Mouse (Mus musculus): ENCODE measurements around the gene Melk. TPM values are rescaled to one million over a fixed set of nuclear protein-coding genes. Genes with fewer than 3 reads are reported as not detected.

Melk gene
- polyA plus RNA-seq, 1 experiment from 2014 or later, result 11.0 TPM

GRCm38 (mm10) chr4:44335006-44335405 is 34.3 kb downstream of the Melk start:
- H3K36me3 ChIP-seq (ENCODE audit: control insufficient read depth, insufficient read depth, low read length), result no peaks in the 10 kb centered on the region
- TF ChIP-seq EP300 (optimal IDR thresholded peaks at IDR 0.05) (no peak), CTCF (IDR thresholded peaks at IDR 0.05; ENCODE audit: low read depth) (no peak)
- H3K9me3 ChIP-seq (ENCODE audit: control insufficient read depth, low read length), result no peaks in the 10 kb centered on the region
- ATAC-seq (ENCODE audit: low FRiP score, low TSS enrichment) (no peak), DNase-seq (ENCODE audit: low spot score) (no peak)
- no peak overlapping the region for H3K4me3 ChIP-seq (ENCODE audit: low read depth, low read length)
- H3K4me1 ChIP-seq (replicated peaks; ENCODE audit: control insufficient read depth, insufficient read depth), result no peaks in the 10 kb centered on the region
- no peak overlapping the region for H3K4me2 ChIP-seq (replicated peaks; ENCODE audit: low read depth)
- no peak overlapping the region for H3K27ac ChIP-seq (replicated peaks)
- 93% methylated on average over 8 of the region's 8 CpGs for WGBS
- H3K9ac ChIP-seq (ENCODE audit: low read length), result no peak overlapping the region
- no peaks in the 10 kb centered on the region for H3K27me3 ChIP-seq (ENCODE audit: control insufficient read depth, insufficient read depth, low read length)

- Histone ChIP-seq H3K4me2 (replicated peaks; ENCODE audit: low read depth) (no peak overlapping the region), H3K9me3 (ENCODE audit: control insufficient read depth, low read length) (no peaks in the 10 kb centered on the region), H3K27ac (replicated peaks) (no peak overlapping the region), H3K4me3 (ENCODE audit: low read depth, low read length) (no peak overlapping the region), H3K9ac (ENCODE audit: low read length) (no peak overlapping the region), H3K4me1 (replicated peaks; ENCODE audit: control insufficient read depth, insufficient read depth) (no peaks in the 10 kb centered on the region), H3K36me3 (ENCODE audit: control insufficient read depth, insufficient read depth, low read length) (no peaks in the 10 kb centered on the region), H3K27me3 (ENCODE audit: control insufficient read depth, insufficient read depth, low read length) (no peaks in the 10 kb centered on the region)
- DNase-seq (ENCODE audit: low spot score) (no peak), ATAC-seq (ENCODE audit: low FRiP score, low TSS enrichment) (no peak)
- no peak for TF ChIP-seq CTCF (IDR thresholded peaks at IDR 0.05; ENCODE audit: low read depth)
- TF ChIP-seq EP300 (optimal IDR thresholded peaks at IDR 0.05), result no peak
- WGBS, result 76% methylated on average over 7 of the region's 7 CpGs
These were observed 61.0 kb downstream of the Melk start for GRCm38 (mm10) chr4:44361670-44362069.

GRCm38 (mm10) chr4:44363434-44364013 is 62.8 kb downstream of the Melk start:
- WGBS, result 75% methylated on average over 12 of the region's 12 CpGs
- no peak for TF ChIP-seq CTCF (IDR thresholded peaks at IDR 0.05; ENCODE audit: low read depth)
- TF ChIP-seq EP300 (optimal IDR thresholded peaks at IDR 0.05), result no peak
- DNase-seq (ENCODE audit: low spot score), result no peak
- no peaks in the 10 kb centered on the region for H3K27me3 ChIP-seq (ENCODE audit: control insufficient read depth, insufficient read depth, low read length)
- no peak overlapping the region for H3K4me3 ChIP-seq (ENCODE audit: low read depth, low read length)
- ATAC-seq (ENCODE audit: low FRiP score, low TSS enrichment), result no peak
- no peak overlapping the region for H3K27ac ChIP-seq (replicated peaks)
- no peaks in the 10 kb centered on the region for H3K4me1 ChIP-seq (replicated peaks; ENCODE audit: control insufficient read depth, insufficient read depth)
- no peak overlapping the region for H3K9ac ChIP-seq (ENCODE audit: low read length)
- no peak overlapping the region for H3K4me2 ChIP-seq (replicated peaks; ENCODE audit: low read depth)
- H3K9me3 ChIP-seq (ENCODE audit: control insufficient read depth, low read length), result no peaks in the 10 kb centered on the region
- no peaks in the 10 kb centered on the region for H3K36me3 ChIP-seq (ENCODE audit: control insufficient read depth, insufficient read depth, low read length)

DNA sequence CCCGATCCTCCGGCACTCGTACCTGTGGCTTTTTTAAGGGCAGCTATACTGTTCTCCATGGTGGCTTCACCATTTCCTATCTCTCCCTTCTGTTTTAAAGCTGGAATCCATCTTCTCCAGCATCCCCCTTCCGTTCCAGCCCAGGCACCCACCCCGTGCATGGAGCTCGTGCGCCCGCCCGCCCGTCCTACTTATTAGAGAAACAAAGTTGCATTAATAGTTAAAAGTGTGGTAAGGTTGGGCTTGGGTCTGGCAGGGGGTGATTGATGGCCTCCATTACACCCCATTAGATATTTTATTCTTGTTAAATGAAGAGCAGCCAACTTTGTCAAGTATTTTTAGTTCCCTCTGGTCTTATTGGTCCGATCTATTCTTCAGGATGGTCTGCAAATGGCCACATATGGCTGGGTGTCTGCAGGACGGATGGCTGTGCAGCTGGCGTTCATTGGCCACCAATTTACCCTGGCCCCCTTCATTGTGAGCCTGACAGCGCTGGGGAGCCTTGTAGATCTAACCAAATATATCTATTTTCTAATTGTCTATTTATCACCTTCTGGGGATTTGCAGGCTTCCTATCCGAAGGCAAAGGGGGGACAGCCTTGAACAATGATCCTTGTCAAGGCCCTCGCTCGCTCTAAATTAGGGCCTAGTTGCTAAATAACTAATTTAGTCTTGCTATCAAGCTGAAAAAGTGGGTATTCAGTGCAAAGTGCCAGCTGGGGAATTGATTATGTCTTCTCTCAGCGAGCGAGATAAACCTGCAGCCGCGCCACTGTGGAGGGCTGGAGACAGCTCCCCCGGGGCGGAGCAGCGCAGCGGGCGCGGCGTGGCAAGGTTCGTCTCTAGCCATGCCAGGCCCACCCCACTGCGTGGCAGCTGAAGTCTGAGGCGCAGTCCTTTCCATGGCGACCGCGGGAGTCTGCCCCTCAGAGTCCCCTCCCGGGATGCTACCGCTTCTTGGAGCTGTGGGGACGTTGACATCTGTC is 91.8 kb downstream of the Melk start:
- no peaks in the 10 kb centered on the region for H3K27me3 ChIP-seq (ENCODE audit: control insufficient read depth, insufficient read depth, low read length)

DNA sequence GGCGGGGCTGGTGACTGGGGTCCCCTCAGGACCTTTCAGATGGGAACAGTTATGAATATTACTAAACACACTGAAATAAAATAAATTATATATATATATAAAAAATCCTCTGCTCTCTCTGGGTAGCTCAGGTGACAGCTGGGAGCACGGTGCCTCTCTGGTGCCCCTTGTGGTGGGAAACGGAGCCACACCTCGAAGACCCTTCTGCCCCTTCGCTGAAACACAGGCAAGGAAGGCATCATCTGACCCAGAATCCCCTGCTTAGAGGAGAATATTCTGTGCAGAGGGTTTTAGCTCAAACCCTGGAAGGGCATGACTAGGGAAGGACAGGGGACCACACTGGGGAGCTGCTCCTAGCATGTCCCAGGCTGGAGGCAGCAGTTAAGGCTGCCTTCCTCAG is 101.9 kb downstream of the Melk start:
- 8% methylated on average over 5 of the region's 5 CpGs for WGBS
- H3K27ac ChIP-seq (replicated peaks), result no peak overlapping the region
- no peak for ATAC-seq (ENCODE audit: low FRiP score, low TSS enrichment)
- peak; percentile 72 for TF ChIP-seq CTCF (IDR thresholded peaks at IDR 0.05; ENCODE audit: low read depth)
- TF ChIP-seq EP300 (optimal IDR thresholded peaks at IDR 0.05), result no peak
- H3K27me3 ChIP-seq (ENCODE audit: control insufficient read depth, insufficient read depth, low read length), result no peaks in the 10 kb centered on the region
- H3K4me2 ChIP-seq (replicated peaks; ENCODE audit: low read depth), result no peak overlapping the region
- H3K9ac ChIP-seq (ENCODE audit: low read length), result no peak overlapping the region
- peak; percentile 26 for DNase-seq (ENCODE audit: low spot score)
- no peaks in the 10 kb centered on the region for H3K36me3 ChIP-seq (ENCODE audit: control insufficient read depth, insufficient read depth, low read length)
- no peak overlapping the region for H3K4me3 ChIP-seq (ENCODE audit: low read depth, low read length)
- no peaks in the 10 kb centered on the region for H3K9me3 ChIP-seq (ENCODE audit: control insufficient read depth, low read length)
- H3K4me1 ChIP-seq (replicated peaks; ENCODE audit: control insufficient read depth, insufficient read depth), result no peaks in the 10 kb centered on the region

More for the DNA sequence above, 91.8 kb downstream of the Melk start:
- no peak overlapping the region for H3K9ac ChIP-seq (ENCODE audit: low read length)
- H3K4me1 ChIP-seq (replicated peaks; ENCODE audit: control insufficient read depth, insufficient read depth), result no peaks in the 10 kb centered on the region
- no peak overlapping the region for H3K4me3 ChIP-seq (ENCODE audit: low read depth, low read length)
- H3K36me3 ChIP-seq (ENCODE audit: control insufficient read depth, insufficient read depth, low read length), result no peaks in the 10 kb centered on the region
- H3K9me3 ChIP-seq (ENCODE audit: control insufficient read depth, low read length), result no peaks in the 10 kb centered on the region
- TF ChIP-seq EP300 (optimal IDR thresholded peaks at IDR 0.05) (no peak), CTCF (IDR thresholded peaks at IDR 0.05; ENCODE audit: low read depth) (no peak)
- WGBS, result 75% methylated on average over 34 of the region's 37 CpGs
- no peak overlapping the region for H3K4me2 ChIP-seq (replicated peaks; ENCODE audit: low read depth)
- H3K27ac ChIP-seq (replicated peaks), result no peak overlapping the region
- ATAC-seq (ENCODE audit: low FRiP score, low TSS enrichment) (no peak), DNase-seq (ENCODE audit: low spot score) (no peak)

- no peak for ATAC-seq (ENCODE audit: low FRiP score, low TSS enrichment)
- DNase-seq (ENCODE audit: low spot score), result no peak
- no peaks in the 10 kb centered on the region for H3K4me1 ChIP-seq (replicated peaks; ENCODE audit: control insufficient read depth, insufficient read depth)
- no peak overlapping the region for H3K27ac ChIP-seq (replicated peaks)
- H3K9ac ChIP-seq (ENCODE audit: low read length), result no peak overlapping the region
- no peak for TF ChIP-seq EP300 (optimal IDR thresholded peaks at IDR 0.05)
- no peak for TF ChIP-seq CTCF (IDR thresholded peaks at IDR 0.05; ENCODE audit: low read depth)
- WGBS, result 68% methylated on average over 5 of the region's 5 CpGs
- no peaks in the 10 kb centered on the region for H3K27me3 ChIP-seq (ENCODE audit: control insufficient read depth, insufficient read depth, low read length)
- H3K4me2 ChIP-seq (replicated peaks; ENCODE audit: low read depth), result no peak overlapping the region
- no peaks in the 10 kb centered on the region for H3K36me3 ChIP-seq (ENCODE audit: control insufficient read depth, insufficient read depth, low read length)
- H3K4me3 ChIP-seq (ENCODE audit: low read depth, low read length), result no peak overlapping the region
- H3K9me3 ChIP-seq (ENCODE audit: control insufficient read depth, low read length), result no peaks in the 10 kb centered on the region
These were observed 103.8 kb downstream of the Melk start for GRCm38 (mm10) chr4:44404487-44404886.

Other genes starting within 250 kb of the Melk start
- 19.2 and 21.1 TPM in 2 replicates for gene Gne, start 216.7 kb upstream of the Melk start, polyA plus RNA-seq (2015; fragmentation: Nextera tagmentation; extraction: Ambion mirVana)
- 6.3 and 7.9 TPM in 2 replicates for gene Rnf38, start 67.1 kb upstream of the Melk start, polyA plus RNA-seq (2015; fragmentation: Nextera tagmentation; extraction: Ambion mirVana)